Mouse (Mus musculus) thymus, adult 18-20 months (tissue): Measurements from ENCODE around the gene Hs3st5.

Experiments used
- DNase-seq, 2 experiments: peaks; one replicate each; pipeline ENCODE4 v3.0.0; 2022; ENCODE audit warnings: mixed read lengths in 2 of 2

The Hs3st5 gene

GRCm38 (mm10) chr10:36805265-36805664, 298.7 kb downstream of the Hs3st5 start:
- DNase-seq, result no peak

- no peak for DNase-seq
These were observed 299.2 kb downstream of the Hs3st5 start for GRCm38 (mm10) chr10:36805788-36806187.

GRCm38 (mm10) chr10:36807007-36807406, 300.4 kb downstream of the Hs3st5 start:
- no peak for DNase-seq

- DNase-seq, result no peak
These were observed 312.3 kb downstream of the Hs3st5 start for GRCm38 (mm10) chr10:36818867-36819266.

GRCm38 (mm10) chr10:36829079-36829478, 322.5 kb downstream of the Hs3st5 start:
- DNase-seq, result no peak

- DNase-seq, result no peak
These were observed 325.6 kb downstream of the Hs3st5 start for GRCm38 (mm10) chr10:36832204-36832603.

- DNase-seq, result no peak
These were observed 327.6 kb downstream of the Hs3st5 start for GRCm38 (mm10) chr10:36834224-36834623.

- DNase-seq, result no peak
These were observed 329.4 kb downstream of the Hs3st5 start for GRCm38 (mm10) chr10:36835836-36836516.

- no peak for DNase-seq
These were observed 343.6 kb downstream of the Hs3st5 start for GRCm38 (mm10) chr10:36850231-36850630.

GRCm38 (mm10) chr10:36862127-36862895, 355.7 kb downstream of the Hs3st5 start:
- no peak for DNase-seq
